Mouse (Mus musculus) lung, embryonic 14.5 days (tissue): ENCODE data around the gene Syt17. TPM values are rescaled to one million over a fixed set of nuclear protein-coding genes. Genes with fewer than 3 reads are reported as not detected.

Experiments used
- ATAC-seq: fragments of 200-750 bp; cut with Nextera tagmentation; 2 replicates; pipeline ENCODE4 v1.8.0; 2017; ENCODE audit warnings: mild to moderate bottlenecking, moderate TSS enrichment, moderate library complexity; ENCODE audit not compliant: insufficient read depth
- DNase-seq: peaks from one replicate; pipeline ENCODE4 v3.0.0-alpha.2; 2015
- H3K27ac ChIP-seq: fragments of 300-500 bp; sonication (generic); 2 replicates; pipeline ENCODE4 v1.5.1; 2014; ENCODE audit warnings: low read depth, mild to moderate bottlenecking, moderate library complexity
- H3K27me3 ChIP-seq: fragments of 300-500 bp; sonication (generic); 2 replicates; pipeline ENCODE4 v1.6.1; 2014; ENCODE audit warnings: low read length, control low read depth; ENCODE audit not compliant: insufficient read depth
- H3K36me3 ChIP-seq: fragments of 300-500 bp; sonication (generic); 2 replicates; pipeline ENCODE4 v1.6.1; 2014; ENCODE audit warnings: control low read depth; ENCODE audit not compliant: insufficient read depth
- H3K4me1 ChIP-seq: fragments of 300-500 bp; sonication (generic); 2 replicates; pipeline ENCODE4 v1.6.1; 2014; ENCODE audit warnings: antibody characterized with exemption, control low read depth; ENCODE audit not compliant: insufficient read depth
- H3K4me2 ChIP-seq: fragments of 300-500 bp; sonication (generic); 2 replicates; pipeline ENCODE4 v1.6.1; 2014; ENCODE audit warnings: mild to moderate bottlenecking
- H3K4me3 ChIP-seq: fragments of 300-500 bp; sonication (generic); 2 replicates; pipeline ENCODE4 v1.5.1; 2014; ENCODE audit warnings: low read depth, low read length
- H3K9ac ChIP-seq: fragments of 300-500 bp; sonication (generic); 2 replicates; pipeline ENCODE4 v1.6.1; 2014
- H3K9me3 ChIP-seq: fragments of 300-500 bp; sonication (generic); 2 replicates; pipeline ENCODE4 v1.6.1; 2016; ENCODE audit warnings: low read depth, low read length, control low read depth
- CTCF ChIP-seq: IDR thresholded peaks from 2 replicates; pipeline ENCODE4 v1.5.1; 2016; ENCODE audit warnings: antibody characterized with exemption, low read depth
- WGBS: fragments of 180-500 bp; shearing (Covaris S2); extraction: QIAGEN DNeasy Blood & Tissue Kit; methylation state at CpG from one replicate; pipeline ENCODE4 v1.1.7; 2014; 5-methylcytosine and 5-hydroxymethylcytosine counted together
- polyA plus RNA-seq: library from polyadenylated mRNA; unstranded; fragments of >200 nt; fragmentation: Nextera tagmentation; extraction: Ambion mirVana; gene quantifications from 2 replicates; pipeline ENCODE4 v1.2.1, GENCODE M21; 2014

The Syt17 gene
- polyA plus RNA-seq, 1 experiment from 2014 or later: 2.2 TPM

GRCm38 (mm10) chr7:118480160-118480709, 32.2 kb upstream of the Syt17 start:
- Histone ChIP-seq H3K36me3 (no peaks in the 10 kb centered on the region), H3K4me1 (no peaks in the 10 kb centered on the region), H3K27ac (no peak overlapping the region), H3K4me2 (no peak overlapping the region), H3K27me3 (no peaks in the 10 kb centered on the region), H3K4me3 (no peak overlapping the region), H3K9me3 (no peaks in the 10 kb centered on the region), H3K9ac (no peak overlapping the region)
- no peak for DNase-seq
- no peak for TF ChIP-seq CTCF
- 81% methylated on average over 9 of the region's 9 CpGs for WGBS
- no peak for ATAC-seq

GRCm38 (mm10) chr7:118478835-118479312, 30.9 kb upstream of the Syt17 start:
- no peak overlapping the region for H3K4me2 ChIP-seq
- peaks cover 4% of the 10 kb centered on the region; the same call in 1 of the 2 replicates for H3K9me3 ChIP-seq
- H3K4me3 ChIP-seq: no peak overlapping the region
- no peak overlapping the region for H3K9ac ChIP-seq
- no peaks in the 10 kb centered on the region for H3K36me3 ChIP-seq
- DNase-seq (peak; percentile 71), ATAC-seq (peak; percentile 74)
- 49% methylated on average over 3 of the region's 3 CpGs for WGBS
- H3K27ac ChIP-seq: peak overlapping the region; percentile 2; the same call in 1 of the 2 replicates
- no peaks in the 10 kb centered on the region for H3K4me1 ChIP-seq
- no peak for TF ChIP-seq CTCF
- H3K27me3 ChIP-seq: no peaks in the 10 kb centered on the region

GRCm38 (mm10) chr7:118476428-118476827, 28.4 kb upstream of the Syt17 start:
- TF ChIP-seq CTCF: no peak

GRCm38 (mm10) chr7:118475008-118475705, 27.1 kb upstream of the Syt17 start:
- Histone ChIP-seq H3K4me1 (peaks cover 3% of the 10 kb centered on the region; the same call in 1 of the 2 replicates), H3K4me3 (no peak overlapping the region), H3K4me2 (no peak overlapping the region), H3K36me3 (no peaks in the 10 kb centered on the region), H3K27ac (no peak overlapping the region), H3K9me3 (peaks cover 4% of the 10 kb centered on the region; the same call in 1 of the 2 replicates), H3K27me3 (no peaks in the 10 kb centered on the region), H3K9ac (no peak overlapping the region)
- WGBS: 80% methylated on average over 7 of the region's 7 CpGs
- ATAC-seq: no peak
- no peak for TF ChIP-seq CTCF
- peak; percentile 48 for DNase-seq

More at GRCm38 (mm10) chr7:118476428-118476827, 28.4 kb upstream of the Syt17 start:
- Histone ChIP-seq H3K27me3 (no peaks in the 10 kb centered on the region), H3K4me2 (no peak overlapping the region), H3K27ac (no peak overlapping the region), H3K36me3 (no peaks in the 10 kb centered on the region), H3K9me3 (peaks cover 4% of the 10 kb centered on the region; the same call in 1 of the 2 replicates), H3K4me3 (no peak overlapping the region), H3K9ac (no peak overlapping the region), H3K4me1 (no peaks in the 10 kb centered on the region)
- WGBS: 62% methylated on average over 5 of the region's 5 CpGs
- no peak for ATAC-seq
- no peak for DNase-seq

GRCm38 (mm10) chr7:118472886-118473285, 24.9 kb upstream of the Syt17 start:
- Histone ChIP-seq H3K27ac (no peak overlapping the region), H3K4me3 (no peak overlapping the region), H3K4me2 (no peak overlapping the region), H3K27me3 (no peaks in the 10 kb centered on the region), H3K36me3 (no peaks in the 10 kb centered on the region), H3K9ac (no peak overlapping the region), H3K9me3 (peaks cover 4% of the 10 kb centered on the region; the same call in 1 of the 2 replicates), H3K4me1 (peaks cover 3% of the 10 kb centered on the region; the same call in 1 of the 2 replicates)
- no peak for TF ChIP-seq CTCF
- no peak for DNase-seq
- WGBS: 87% methylated on average over 1 of the region's 1 CpGs
- no peak for ATAC-seq

GRCm38 (mm10) chr7:118468060-118468459, 20.0 kb upstream of the Syt17 start:
- Histone ChIP-seq H3K9ac (no peak overlapping the region), H3K4me2 (no peak overlapping the region), H3K4me3 (no peak overlapping the region), H3K27me3 (no peaks in the 10 kb centered on the region), H3K9me3 (no peaks in the 10 kb centered on the region), H3K27ac (no peak overlapping the region), H3K36me3 (no peaks in the 10 kb centered on the region), H3K4me1 (peaks cover 3% of the 10 kb centered on the region; the same call in 1 of the 2 replicates)
- 81% methylated on average over 3 of the region's 3 CpGs for WGBS
- ATAC-seq: no peak
- DNase-seq: no peak
- no peak for TF ChIP-seq CTCF

- Histone ChIP-seq H3K4me3 (no peak overlapping the region), H3K4me1 (peaks cover 4% of the 10 kb centered on the region; the same call in 1 of the 2 replicates), H3K9me3 (no peaks in the 10 kb centered on the region), H3K9ac (no peak overlapping the region), H3K27me3 (no peaks in the 10 kb centered on the region), H3K36me3 (no peaks in the 10 kb centered on the region), H3K27ac (no peak overlapping the region), H3K4me2 (no peak overlapping the region)
- TF ChIP-seq CTCF: no peak
- WGBS: 21% methylated on average over 4 of the region's 4 CpGs
- ATAC-seq (no peak), DNase-seq (no peak)
Observed at GRCm38 (mm10) chr7:118464432-118464831, 16.4 kb upstream of the Syt17 start.
